Mouse (Mus musculus) MEL (cell line): ENCODE results near the gene Rfx1. TPM values are rescaled to one million over a fixed set of nuclear protein-coding genes. Genes with fewer than 3 reads are reported as not detected.

Experiments used
- DNase-seq: peaks from one replicate; pipeline ENCODE4 v3.0.0; 2011; ENCODE audit warnings: low read depth, low spot score
- H3K27ac ChIP-seq: 2 replicates; pipeline ENCODE4 v1.5.1; 2012; ENCODE audit warnings: low read depth, mild to moderate bottlenecking, control low read depth, low read length, moderate library complexity; ENCODE audit not compliant: control insufficient read depth
- H3K27me3 ChIP-seq, 2 experiments: fragments of 150-350 bp in 1 of 2; sonication (generic) in 1 of 2; 2 replicates each; pipeline ENCODE4 v1.6.1; 2012; ENCODE audit warnings: low read length in 2 of 2, mild to moderate bottlenecking in 2 of 2, improper control_type of control experiment in 1 of 2, moderate library complexity in 1 of 2; ENCODE audit not compliant: insufficient read depth in 2 of 2, control insufficient read depth in 1 of 2
- H3K36me3 ChIP-seq, 2 experiments: 2 replicates each; pipeline ENCODE4 v1.6.1; 2012 to 2014; ENCODE audit warnings: low read length in 2 of 2, improper control_type of control experiment in 1 of 2, inconsistent platforms in 1 of 2, mild to moderate bottlenecking in 1 of 2; ENCODE audit not compliant: insufficient read depth in 2 of 2, control insufficient read depth in 1 of 2
- H3K4me1 ChIP-seq, 2 experiments: fragments of 150-350 bp in 1 of 2; sonication (generic) in 1 of 2; 2 replicates each; pipeline ENCODE4 v1.6.1; 2012; ENCODE audit warnings: low read length in 2 of 2, improper control_type of control experiment in 1 of 2, mild to moderate bottlenecking in 1 of 2; ENCODE audit not compliant: insufficient read depth in 2 of 2, control insufficient read depth in 1 of 2
- H3K4me3 ChIP-seq, 2 experiments: fragments of 150-350 bp in 1 of 2; sonication (generic) in 1 of 2; 2 replicates each; pipeline ENCODE4 v1.5.1; 2012; ENCODE audit warnings: low read depth in 2 of 2, low read length in 2 of 2, mild to moderate bottlenecking in 2 of 2, moderate library complexity in 2 of 2, control low read depth in 1 of 2, improper control_type of control experiment in 1 of 2; ENCODE audit not compliant: control insufficient read depth in 1 of 2, insufficient read depth in 1 of 2
- H3K79me2 ChIP-seq: 2 replicates; pipeline ENCODE4 v1.6.1; 2012; ENCODE audit warnings: mild to moderate bottlenecking, low read length, moderate library complexity; ENCODE audit not compliant: control insufficient read depth, poor library complexity, insufficient read depth
- H3K9ac ChIP-seq: 2 replicates; pipeline ENCODE4 v1.6.1; 2012; ENCODE audit warnings: low read depth, mild to moderate bottlenecking, control low read depth, low read length, moderate library complexity; ENCODE audit not compliant: control insufficient read depth, poor library complexity, severe bottlenecking
- H3K9me3 ChIP-seq: fragments of 150-350 bp; sonication (generic); replicated peaks from 2 replicates; pipeline ENCODE4 v1.6.1; 2012; ENCODE audit warnings: mild to moderate bottlenecking, low read length, improper control_type of control experiment, moderate library complexity; ENCODE audit not compliant: insufficient read depth
- CHD1 ChIP-seq: IDR thresholded peaks from 2 replicates; pipeline ENCODE4 v1.6.1; 2012; ENCODE audit warnings: low read depth, mild to moderate bottlenecking, inconsistent platforms, low read length, improper control_type of control experiment
- CHD2 ChIP-seq: IDR thresholded peaks from 2 replicates; pipeline ENCODE4 v1.6.1; 2011; ENCODE audit warnings: low read length, improper control_type of control experiment
- EP300 ChIP-seq, 2 experiments: IDR thresholded peaks; 2 replicates each; pipeline ENCODE4 v1.6.1; 2011; ENCODE audit warnings: improper control_type of control experiment in 2 of 2, low read length in 2 of 2, low read depth in 1 of 2, mild to moderate bottlenecking in 1 of 2
- ETS1 ChIP-seq: IDR thresholded peaks from 2 replicates; pipeline ENCODE4 v1.6.1; 2012; ENCODE audit warnings: low read depth, mild to moderate bottlenecking, inconsistent platforms, low read length, improper control_type of control experiment, moderate library complexity
- GATA1 ChIP-seq: IDR thresholded peaks from 2 replicates; pipeline ENCODE4 v1.6.1; 2011; ENCODE audit warnings: low read depth, low read length, improper control_type of control experiment
- MAX ChIP-seq: IDR thresholded peaks from 2 replicates; pipeline ENCODE4 v1.6.1; 2011; ENCODE audit warnings: low read length, improper control_type of control experiment
- MYC ChIP-seq: IDR thresholded peaks from 2 replicates; pipeline ENCODE4 v1.6.1; 2011; ENCODE audit warnings: low read depth, mild to moderate bottlenecking, low read length, improper control_type of control experiment, moderate library complexity
- NELFE ChIP-seq: IDR thresholded peaks from 2 replicates; pipeline ENCODE4 v1.6.1; 2011; ENCODE audit warnings: low read depth, low read length, improper control_type of control experiment
- POLR2A ChIP-seq, 2 experiments: IDR thresholded peaks; 2 replicates each; pipeline ENCODE4 v1.6.1; 2011 to 2012; ENCODE audit warnings: low read length in 2 of 2, mild to moderate bottlenecking in 2 of 2, control low read depth in 1 of 2, improper control_type of control experiment in 1 of 2, low read depth in 1 of 2, moderate library complexity in 1 of 2; ENCODE audit not compliant: control insufficient read depth in 1 of 2, insufficient read depth in 1 of 2, poor library complexity in 1 of 2
- POLR2AphosphoS2 ChIP-seq: IDR thresholded peaks from 2 replicates; pipeline ENCODE4 v1.6.1; 2011; ENCODE audit warnings: low read length, improper control_type of control experiment
- POLR2AphosphoS5 ChIP-seq: IDR thresholded peaks from 2 replicates; pipeline ENCODE4 v1.6.1; 2012; ENCODE audit warnings: low read depth, borderline replicate concordance, mild to moderate bottlenecking, inconsistent platforms, low read length, moderate library complexity, mixed read lengths
- RAD21 ChIP-seq: IDR thresholded peaks from 2 replicates; pipeline ENCODE4 v1.6.1; 2011; ENCODE audit warnings: mild to moderate bottlenecking, low read depth, low read length, improper control_type of control experiment
- SIN3A ChIP-seq: IDR thresholded peaks from 2 replicates; pipeline ENCODE4 v1.6.1; 2012; ENCODE audit warnings: low read length, improper control_type of control experiment, inconsistent platforms
- UBTF ChIP-seq: IDR thresholded peaks from 2 replicates; pipeline ENCODE4 v1.6.1; 2012; ENCODE audit warnings: low read depth, mild to moderate bottlenecking, inconsistent platforms, low read length, improper control_type of control experiment, moderate library complexity, borderline replicate concordance; ENCODE audit not compliant: insufficient read depth
- USF1 ChIP-seq: IDR thresholded peaks from 2 replicates; pipeline ENCODE4 v1.6.1; 2014; ENCODE audit warnings: low read depth, mild to moderate bottlenecking, inconsistent platforms, low read length, improper control_type of control experiment, moderate library complexity
- USF2 ChIP-seq, 2 experiments: IDR thresholded peaks; 2 replicates each; pipeline ENCODE4 v1.6.1; 2011 to 2012; ENCODE audit warnings: improper control_type of control experiment in 2 of 2, low read length in 2 of 2, borderline replicate concordance in 1 of 2, inconsistent platforms in 1 of 2, low read depth in 1 of 2, mild to moderate bottlenecking in 1 of 2; ENCODE audit not compliant: insufficient read depth in 1 of 2
- ZC3H11A ChIP-seq: IDR thresholded peaks from 2 replicates; pipeline ENCODE4 v1.6.1; 2012; ENCODE audit warnings: low read depth, mild to moderate bottlenecking, inconsistent platforms, low read length, improper control_type of control experiment
- ZNF384 ChIP-seq: IDR thresholded peaks from 2 replicates; pipeline ENCODE4 v1.6.1; 2012; ENCODE audit warnings: low read depth, mild to moderate bottlenecking, inconsistent platforms, low read length, improper control_type of control experiment
- polyA plus RNA-seq, 2 experiments: library from polyadenylated mRNA; stranded (reverse) in 1 of 2; unstranded in 1 of 2; fragments of >175 nt in 1 of 2; fragments of >200 nt in 1 of 2; gene quantifications; 2 replicates each; pipeline versions ENCODE4 v1.2.1 to v1.2.4; 2012; ENCODE audit warnings: low replicate concordance in 2 of 2, low read depth in 1 of 2; ENCODE audit not compliant: insufficient read length in 2 of 2, insufficient read depth in 1 of 2, missing spikeins in 1 of 2
- total RNA-seq: library from RNA; depleted of rRNA; stranded (reverse); fragments of 300-350 nt; gene quantifications from 2 replicates; pipeline ENCODE4 v1.2.3, GENCODE M21; 2012

The Rfx1 gene
- total and polyA plus RNA-seq, 3 experiments: 3.9 to 10.4 TPM; not detected in 1

DNA sequence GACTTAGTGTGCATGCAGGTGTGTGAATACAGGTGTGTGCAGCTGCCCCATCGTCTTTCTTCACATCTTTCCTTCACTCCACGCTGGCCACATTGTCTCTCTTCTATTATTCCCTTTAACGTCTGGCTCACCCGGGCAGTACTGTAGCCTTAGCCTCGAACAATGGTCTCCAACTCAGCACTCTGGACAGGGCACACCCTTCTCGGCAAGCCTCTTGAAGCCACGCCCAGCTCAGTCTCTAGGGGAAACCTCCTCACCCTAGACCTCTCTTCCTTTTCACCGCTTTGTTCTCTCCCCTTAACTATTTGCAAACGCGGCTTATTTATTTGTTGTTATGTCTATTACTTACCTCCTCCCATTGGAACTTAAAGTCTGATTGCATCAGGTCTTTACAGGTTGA lies 39.2 kb upstream of the Rfx1 start:
- no peaks in the 10 kb centered on the region; a peak in 1 of 4 replicates for H3K36me3 ChIP-seq
- H3K79me2 ChIP-seq: no peaks in the 10 kb centered on the region
- DNase-seq: peak; percentile 51
- H3K4me1 ChIP-seq: 0 out of 4 replicates have a peak, but pooled peaks cover 0 to 8% of the 10 kb centered on the region in 2 experiments
- H3K27ac ChIP-seq: no peak overlapping the region
- H3K9ac ChIP-seq: no peak overlapping the region
- TF ChIP-seq SIN3A (0 out of 2 replicates have a peak, but pooled peaks have one; percentile 30), POLR2AphosphoS2 (no peak)
- H3K27me3 ChIP-seq: no peaks in the 10 kb centered on the region
- no peak overlapping the region for H3K4me3 ChIP-seq
- H3K9me3 ChIP-seq: no peaks in the 10 kb centered on the region

DNA sequence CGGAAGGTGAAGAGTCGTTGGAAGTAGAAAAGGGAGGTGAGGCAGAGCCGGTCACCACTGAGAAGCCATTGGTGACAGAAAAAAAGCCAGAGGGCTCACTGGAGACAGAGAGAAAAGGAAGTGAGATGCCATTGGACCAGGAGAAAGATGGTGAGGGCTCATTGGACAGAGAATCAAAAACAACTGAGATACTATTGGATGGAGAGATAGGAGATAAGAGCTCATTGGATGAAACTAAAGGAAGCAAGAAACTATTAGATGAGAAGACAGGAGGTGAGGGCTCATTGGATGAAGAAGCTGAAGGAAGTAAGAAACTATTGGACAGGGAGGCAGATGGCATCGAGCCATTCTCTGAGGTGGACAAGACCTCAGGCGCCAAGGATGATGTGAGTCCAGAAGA lies 37.4 kb upstream of the Rfx1 start:
- H3K9me3 ChIP-seq: no peaks in the 10 kb centered on the region
- H3K4me1 ChIP-seq: no peaks in the 10 kb centered on the region
- no peak overlapping the region for H3K4me3 ChIP-seq
- no peak overlapping the region for H3K9ac ChIP-seq
- no peaks in the 10 kb centered on the region for H3K27me3 ChIP-seq
- H3K79me2 ChIP-seq: no peaks in the 10 kb centered on the region
- H3K27ac ChIP-seq: no peak overlapping the region
- peaks cover 0 to 3% of the 10 kb centered on the region in 2 experiments; a peak in 2 of 4 replicates for H3K36me3 ChIP-seq
- DNase-seq: peak; percentile 61
- no peak for TF ChIP-seq USF2 (IDR thresholded peaks at IDR 0.05; ENCODE audit: borderline replicate concordance in 1 of 2, insufficient read depth in 1 of 2, low read depth in 1 of 2, low read length in 2 of 2)
- TF ChIP-seq GATA1: peak; percentile 54; the same call in 1 of the 2 replicates
- TF ChIP-seq CHD2: peak; percentile 32; the same call in 1 of the 2 replicates
- TF ChIP-seq, all 39 proteins: peak for 2

DNA sequence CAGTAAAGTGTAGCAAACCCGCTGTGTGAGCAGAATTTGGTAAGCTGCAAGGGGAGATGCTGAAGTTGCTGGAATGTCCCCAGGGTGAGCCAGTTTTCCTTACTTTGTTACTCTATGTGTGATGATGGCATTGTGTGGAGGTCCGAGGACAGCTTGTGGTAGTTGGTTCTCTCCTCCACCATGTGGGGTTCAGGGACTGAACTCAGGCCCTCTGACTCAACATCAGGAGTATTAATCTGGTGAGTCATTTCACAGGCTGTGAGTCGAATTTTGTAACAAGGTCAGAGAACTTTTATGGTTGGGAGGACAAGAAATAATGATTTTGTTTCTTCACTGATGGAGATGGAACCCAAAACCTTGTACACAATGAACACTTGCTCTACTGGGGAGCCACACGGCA lies 33.9 kb upstream of the Rfx1 start:
- H3K79me2 ChIP-seq: no peaks in the 10 kb centered on the region
- no peaks in the 10 kb centered on the region for H3K4me1 ChIP-seq
- peaks cover 0 to 6% of the 10 kb centered on the region in 2 experiments; a peak in 2 of 4 replicates for H3K36me3 ChIP-seq
- H3K27me3 ChIP-seq: no peaks in the 10 kb centered on the region
- no peak overlapping the region for H3K4me3 ChIP-seq
- DNase-seq: no peak
- H3K9ac ChIP-seq: no peak overlapping the region
- no peak overlapping the region for H3K27ac ChIP-seq
- H3K9me3 ChIP-seq: no peaks in the 10 kb centered on the region
- TF ChIP-seq EP300 (IDR thresholded peaks at IDR 0.05; ENCODE audit: low read depth in 1 of 2, low read length in 2 of 2): no peak
- no peak for TF ChIP-seq RAD21
- no peak for TF ChIP-seq CHD1
- TF ChIP-seq NELFE: no peak
- TF ChIP-seq POLR2AphosphoS2: no peak
- no peak for TF ChIP-seq POLR2A (IDR thresholded peaks at IDR 0.05; ENCODE audit: control insufficient read depth in 1 of 2, insufficient read depth in 1 of 2, low read depth in 1 of 2, low read length in 2 of 2, poor library complexity in 1 of 2)
- TF ChIP-seq USF1: no peak
- no peak for TF ChIP-seq POLR2AphosphoS5
- TF ChIP-seq ZNF384: no peak
- no peak for TF ChIP-seq UBTF
- no peak for TF ChIP-seq ETS1
- TF ChIP-seq MAX: no peak
- no peak for TF ChIP-seq MYC
- no peak for TF ChIP-seq ZC3H11A
- no peak for TF ChIP-seq GATA1
